Mouse (Mus musculus): ENCODE results near the gene Kdm4c. TPM values are rescaled to one million over a fixed set of nuclear protein-coding genes. Genes with fewer than 3 reads are reported as not detected.
"Not testable (repeated sequence)": the region's sequence is repeated elsewhere in the genome, so short reads cannot be mapped to it uniquely, and the experiment has no call there.

Kdm4c gene
- polyA plus RNA-seq, 1 experiment from 2014 or later = 16.2 TPM

- WGBS = 92% methylated on average over 4 of the region's 4 CpGs
- ATAC-seq (ENCODE audit: insufficient number of reproducible peaks, insufficient read depth, low FRiP score, low read depth) = no peak
Measured at GRCm38 (mm10) chr4:74357479-74357878, 115.2 kb downstream of the Kdm4c start.

GRCm38 (mm10) chr4:74360274-74360673, 118.0 kb downstream of the Kdm4c start:
- H3K4me3 ChIP-seq (ENCODE audit: low read depth, low read length) = no peak overlapping the region
- no peaks in the 10 kb centered on the region for H3K27me3 ChIP-seq (ENCODE audit: control insufficient read depth, insufficient read depth, low read length)
- no peaks in the 10 kb centered on the region for H3K4me1 ChIP-seq (ENCODE audit: control insufficient read depth, insufficient read depth, low read length)
- H3K9me3 ChIP-seq (ENCODE audit: control insufficient read depth, low read depth, low read length) = no peaks in the 10 kb centered on the region
- H3K36me3 ChIP-seq (ENCODE audit: control insufficient read depth, insufficient read depth, low read length) = peaks cover 16% of the 10 kb centered on the region
- H3K9ac ChIP-seq (replicated peaks; ENCODE audit: low read depth, low read length) = no peak overlapping the region
- WGBS = 96% methylated on average over 3 of the region's 3 CpGs
- no peak for ATAC-seq (ENCODE audit: insufficient number of reproducible peaks, insufficient read depth, low FRiP score, low read depth)
- no peak overlapping the region for H3K4me2 ChIP-seq (replicated peaks; ENCODE audit: low read depth, low read length)
- no peak overlapping the region for H3K27ac ChIP-seq (ENCODE audit: low read length)

More at GRCm38 (mm10) chr4:74357479-74357878, 115.2 kb downstream of the Kdm4c start:
- Histone ChIP-seq H3K27ac (ENCODE audit: low read length) (no peak overlapping the region), H3K36me3 (ENCODE audit: control insufficient read depth, insufficient read depth, low read length) (peaks cover 16% of the 10 kb centered on the region), H3K4me2 (replicated peaks; ENCODE audit: low read depth, low read length) (no peak overlapping the region), H3K9ac (replicated peaks; ENCODE audit: low read depth, low read length) (no peak overlapping the region), H3K4me1 (ENCODE audit: control insufficient read depth, insufficient read depth, low read length) (no peaks in the 10 kb centered on the region), H3K4me3 (ENCODE audit: low read depth, low read length) (no peak overlapping the region), H3K9me3 (ENCODE audit: control insufficient read depth, low read depth, low read length) (no peaks in the 10 kb centered on the region), H3K27me3 (ENCODE audit: control insufficient read depth, insufficient read depth, low read length) (no peaks in the 10 kb centered on the region)

GRCm38 (mm10) chr4:74386583-74386982, 144.3 kb downstream of the Kdm4c start:
- WGBS = 59% methylated on average over 4 of the region's 4 CpGs
- Histone ChIP-seq H3K4me2 (replicated peaks; ENCODE audit: low read depth, low read length) (no peak overlapping the region), H3K36me3 (ENCODE audit: control insufficient read depth, insufficient read depth, low read length) (no peaks in the 10 kb centered on the region; the same call in 1 of the 2 replicates), H3K9me3 (ENCODE audit: control insufficient read depth, low read depth, low read length) (no peaks in the 10 kb centered on the region), H3K9ac (replicated peaks; ENCODE audit: low read depth, low read length) (no peak overlapping the region), H3K4me1 (ENCODE audit: control insufficient read depth, insufficient read depth, low read length) (no peaks in the 10 kb centered on the region), H3K4me3 (ENCODE audit: low read depth, low read length) (no peak overlapping the region), H3K27me3 (ENCODE audit: control insufficient read depth, insufficient read depth, low read length) (no peaks in the 10 kb centered on the region), H3K27ac (ENCODE audit: low read length) (no peak overlapping the region)
- ATAC-seq (ENCODE audit: insufficient number of reproducible peaks, insufficient read depth, low FRiP score, low read depth) = no peak

GRCm38 (mm10) chr4:74393162-74393561, 150.9 kb downstream of the Kdm4c start:
- Histone ChIP-seq H3K27me3 (ENCODE audit: control insufficient read depth, insufficient read depth, low read length) (no peaks in the 10 kb centered on the region), H3K4me3 (ENCODE audit: low read depth, low read length) (no peak overlapping the region), H3K36me3 (ENCODE audit: control insufficient read depth, insufficient read depth, low read length) (no peaks in the 10 kb centered on the region), H3K9me3 (ENCODE audit: control insufficient read depth, low read depth, low read length) (no peaks in the 10 kb centered on the region), H3K27ac (ENCODE audit: low read length) (no peak overlapping the region), H3K4me1 (ENCODE audit: control insufficient read depth, insufficient read depth, low read length) (no peaks in the 10 kb centered on the region), H3K4me2 (replicated peaks; ENCODE audit: low read depth, low read length) (no peak overlapping the region), H3K9ac (replicated peaks; ENCODE audit: low read depth, low read length) (no peak overlapping the region)
- no peak for ATAC-seq (ENCODE audit: insufficient number of reproducible peaks, insufficient read depth, low FRiP score, low read depth)
- 90% methylated on average over 2 of the region's 2 CpGs for WGBS

GRCm38 (mm10) chr4:74396562-74396961, 154.3 kb downstream of the Kdm4c start:
- H3K27me3 ChIP-seq (ENCODE audit: control insufficient read depth, insufficient read depth, low read length) = no peaks in the 10 kb centered on the region
- 94% methylated on average over 5 of the region's 5 CpGs for WGBS
- no peak overlapping the region for H3K4me3 ChIP-seq (ENCODE audit: low read depth, low read length)
- no peak for ATAC-seq (ENCODE audit: insufficient number of reproducible peaks, insufficient read depth, low FRiP score, low read depth)
- no peaks in the 10 kb centered on the region for H3K9me3 ChIP-seq (ENCODE audit: control insufficient read depth, low read depth, low read length)
- H3K27ac ChIP-seq (ENCODE audit: low read length) = no peak overlapping the region
- H3K4me2 ChIP-seq (replicated peaks; ENCODE audit: low read depth, low read length) = no peak overlapping the region
- no peak overlapping the region for H3K9ac ChIP-seq (replicated peaks; ENCODE audit: low read depth, low read length)
- no peaks in the 10 kb centered on the region for H3K36me3 ChIP-seq (ENCODE audit: control insufficient read depth, insufficient read depth, low read length)
- H3K4me1 ChIP-seq (ENCODE audit: control insufficient read depth, insufficient read depth, low read length) = no peaks in the 10 kb centered on the region

- H3K27ac ChIP-seq (ENCODE audit: low read length); H3K9me3 ChIP-seq (ENCODE audit: control insufficient read depth, low read depth, low read length); H3K9ac ChIP-seq (replicated peaks; ENCODE audit: low read depth, low read length); H3K36me3 ChIP-seq (ENCODE audit: control insufficient read depth, insufficient read depth, low read length); H3K27me3 ChIP-seq (ENCODE audit: control insufficient read depth, insufficient read depth, low read length); H3K4me3 ChIP-seq (ENCODE audit: low read depth, low read length); H3K4me2 ChIP-seq (replicated peaks; ENCODE audit: low read depth, low read length); H3K4me1 ChIP-seq (ENCODE audit: control insufficient read depth, insufficient read depth, low read length); ATAC-seq (ENCODE audit: insufficient number of reproducible peaks, insufficient read depth, low FRiP score, low read depth): not testable (repeated sequence)
- 94% methylated on average over 7 of the region's 7 CpGs for WGBS
Measured at GRCm38 (mm10) chr4:74401617-74402313, 159.5 kb downstream of the Kdm4c start.

GRCm38 (mm10) chr4:74408731-74409130, 166.4 kb downstream of the Kdm4c start:
- no peak overlapping the region for H3K9ac ChIP-seq (replicated peaks; ENCODE audit: low read depth, low read length)
- no peaks in the 10 kb centered on the region for H3K9me3 ChIP-seq (ENCODE audit: control insufficient read depth, low read depth, low read length)
- no peak overlapping the region for H3K4me3 ChIP-seq (ENCODE audit: low read depth, low read length)
- WGBS = 69% methylated on average over 1 of the region's 1 CpGs
- H3K27me3 ChIP-seq (ENCODE audit: control insufficient read depth, insufficient read depth, low read length) = no peaks in the 10 kb centered on the region
- no peaks in the 10 kb centered on the region; the same call in 1 of the 2 replicates for H3K36me3 ChIP-seq (ENCODE audit: control insufficient read depth, insufficient read depth, low read length)
- no peaks in the 10 kb centered on the region for H3K4me1 ChIP-seq (ENCODE audit: control insufficient read depth, insufficient read depth, low read length)
- ATAC-seq (ENCODE audit: insufficient number of reproducible peaks, insufficient read depth, low FRiP score, low read depth) = no peak
- H3K4me2 ChIP-seq (replicated peaks; ENCODE audit: low read depth, low read length) = no peak overlapping the region
- no peak overlapping the region for H3K27ac ChIP-seq (ENCODE audit: low read length)

- Histone ChIP-seq H3K4me3 (ENCODE audit: low read depth, low read length) (no peak overlapping the region), H3K27me3 (ENCODE audit: control insufficient read depth, insufficient read depth, low read length) (no peaks in the 10 kb centered on the region), H3K9ac (replicated peaks; ENCODE audit: low read depth, low read length) (no peak overlapping the region), H3K9me3 (ENCODE audit: control insufficient read depth, low read depth, low read length) (no peaks in the 10 kb centered on the region), H3K36me3 (ENCODE audit: control insufficient read depth, insufficient read depth, low read length) (no peaks in the 10 kb centered on the region), H3K4me2 (replicated peaks; ENCODE audit: low read depth, low read length) (no peak overlapping the region), H3K27ac (ENCODE audit: low read length) (no peak overlapping the region), H3K4me1 (ENCODE audit: control insufficient read depth, insufficient read depth, low read length) (no peaks in the 10 kb centered on the region)
- WGBS = 64% methylated on average over 1 of the region's 1 CpGs
- ATAC-seq (ENCODE audit: insufficient number of reproducible peaks, insufficient read depth, low FRiP score, low read depth) = no peak
Measured at GRCm38 (mm10) chr4:74419794-74420193, 177.5 kb downstream of the Kdm4c start.
